Mouse (Mus musculus) thymus, adult 2 months (tissue): ENCODE measurements around the gene Ambra1. TPM values are rescaled to one million over a fixed set of nuclear protein-coding genes. Genes with fewer than 3 reads are reported as not detected.

ENCODE experiments used
- DNase-seq: peaks from one replicate; pipeline ENCODE4 v3.0.0; 2021
- H3K27ac ChIP-seq: fragments of 200-500 bp; 2 replicates; pipeline ENCODE4 v1.5.1; 2012; ENCODE audit warnings: low read length, control low read depth; ENCODE audit not compliant: control insufficient read depth, insufficient read depth
- H3K27me3 ChIP-seq: fragments of 200-500 bp; 2 replicates; pipeline ENCODE4 v1.6.1; 2012; ENCODE audit warnings: mild to moderate bottlenecking, low read length, moderate library complexity, mixed read lengths; ENCODE audit not compliant: control insufficient read depth, insufficient read depth
- H3K36me3 ChIP-seq: fragments of 200-500 bp; 2 replicates; pipeline ENCODE4 v1.6.1; 2012; ENCODE audit warnings: mild to moderate bottlenecking, low read length, moderate library complexity; ENCODE audit not compliant: control insufficient read depth, insufficient read depth
- H3K4me1 ChIP-seq: fragments of 200-500 bp; replicated peaks from 2 replicates; pipeline ENCODE4 v1.6.1; 2012; ENCODE audit warnings: low read length; ENCODE audit not compliant: control insufficient read depth, insufficient read depth
- H3K4me3 ChIP-seq: fragments of 200-500 bp; 2 replicates; pipeline ENCODE4 v1.5.1; 2012; ENCODE audit warnings: mild to moderate bottlenecking, low read length, control low read depth, moderate library complexity; ENCODE audit not compliant: control insufficient read depth, insufficient read depth
- CTCF ChIP-seq: fragments of 200-500 bp; IDR thresholded peaks from 2 replicates; pipeline ENCODE4 v1.5.1; 2012; ENCODE audit warnings: mild to moderate bottlenecking, control low read depth, low read length, moderate library complexity, borderline replicate concordance; ENCODE audit not compliant: control insufficient read depth, poor library complexity, insufficient read depth; ENCODE audit errors: extremely low read depth
- POLR2A ChIP-seq: fragments of 200-500 bp; IDR thresholded peaks from 2 replicates; pipeline ENCODE4 v1.6.1; 2012; ENCODE audit warnings: mild to moderate bottlenecking, low read length, control low read depth, moderate library complexity; ENCODE audit not compliant: control insufficient read depth, poor library complexity, insufficient read depth; ENCODE audit errors: extremely low read depth
- WGBS: fragments of 180-500 bp; shearing (Covaris S2); methylation state at CpG from one replicate; pipeline ENCODE4 v1.1.7; 2018; 5-methylcytosine and 5-hydroxymethylcytosine counted together
- polyA plus RNA-seq: library from polyadenylated mRNA; depleted of rRNA; stranded (reverse); fragments of >200 nt; gene quantifications from 2 replicates; pipeline ENCODE4 v1.2.3, GENCODE M21; 2012

Ambra1 gene
- polyA plus RNA-seq, 1 experiment, result 35.0 TPM

- DNase-seq, result no peak
Observed at GRCm38 (mm10) chr2:91816741-91817140, 86.8 kb downstream of the Ambra1 start.

GRCm38 (mm10) chr2:91832227-91832626, 102.3 kb downstream of the Ambra1 start:
- H3K36me3 ChIP-seq, result no peaks in the 10 kb centered on the region
- H3K4me1 ChIP-seq, result no peaks in the 10 kb centered on the region; the same call in 1 of the 2 replicates
- DNase-seq, result no peak
- TF ChIP-seq POLR2A, result no peak
- TF ChIP-seq CTCF, result no peak
- no peaks in the 10 kb centered on the region for H3K27me3 ChIP-seq
- H3K27ac ChIP-seq, result no peak overlapping the region
- no peak overlapping the region for H3K4me3 ChIP-seq

More at GRCm38 (mm10) chr2:91816741-91817140, 86.8 kb downstream of the Ambra1 start:
- TF ChIP-seq POLR2A (no peak), CTCF (no peak)
- no peaks in the 10 kb centered on the region for H3K4me1 ChIP-seq
- no peak overlapping the region for H3K27ac ChIP-seq
- H3K27me3 ChIP-seq, result no peaks in the 10 kb centered on the region
- H3K36me3 ChIP-seq, result peaks cover 7% of the 10 kb centered on the region
- no peak overlapping the region for H3K4me3 ChIP-seq

GRCm38 (mm10) chr2:91834272-91834671, 104.3 kb downstream of the Ambra1 start:
- no peak overlapping the region for H3K27ac ChIP-seq
- no peak overlapping the region for H3K4me3 ChIP-seq
- H3K4me1 ChIP-seq, result no peaks in the 10 kb centered on the region; the same call in 1 of the 2 replicates
- TF ChIP-seq POLR2A, result no peak
- no peak for TF ChIP-seq CTCF
- H3K36me3 ChIP-seq, result no peaks in the 10 kb centered on the region
- no peak for DNase-seq
- 89% methylated on average over 1 of the region's 1 CpGs for WGBS
- no peaks in the 10 kb centered on the region for H3K27me3 ChIP-seq

GRCm38 (mm10) chr2:91835031-91835430, 105.1 kb downstream of the Ambra1 start:
- DNase-seq, result peak; percentile 12
- H3K27me3 ChIP-seq, result no peaks in the 10 kb centered on the region
- H3K4me3 ChIP-seq, result no peak overlapping the region
- TF ChIP-seq CTCF (no peak), POLR2A (no peak)
- WGBS, result 3% methylated on average over 1 of the region's 1 CpGs
- no peak overlapping the region for H3K27ac ChIP-seq
- H3K36me3 ChIP-seq, result no peaks in the 10 kb centered on the region
- no peaks in the 10 kb centered on the region; the same call in 1 of the 2 replicates for H3K4me1 ChIP-seq

GRCm38 (mm10) chr2:91835631-91836030, 105.7 kb downstream of the Ambra1 start:
- 38% methylated on average over 3 of the region's 3 CpGs for WGBS
- no peak overlapping the region for H3K27ac ChIP-seq
- no peak overlapping the region for H3K4me3 ChIP-seq
- no peaks in the 10 kb centered on the region for H3K27me3 ChIP-seq
- no peaks in the 10 kb centered on the region for H3K36me3 ChIP-seq
- H3K4me1 ChIP-seq, result no peaks in the 10 kb centered on the region; the same call in 1 of the 2 replicates
- no peak for TF ChIP-seq CTCF
- TF ChIP-seq POLR2A, result no peak
- DNase-seq, result no peak

GRCm38 (mm10) chr2:91844085-91844484, 114.2 kb downstream of the Ambra1 start:
- 94% methylated on average over 1 of the region's 1 CpGs for WGBS
- H3K4me3 ChIP-seq, result no peak overlapping the region
- no peaks in the 10 kb centered on the region for H3K36me3 ChIP-seq
- no peak for DNase-seq
- H3K27ac ChIP-seq, result no peak overlapping the region
- no peaks in the 10 kb centered on the region for H3K4me1 ChIP-seq
- TF ChIP-seq CTCF, result no peak
- TF ChIP-seq POLR2A, result no peak
- no peaks in the 10 kb centered on the region for H3K27me3 ChIP-seq

- WGBS, result 97% methylated on average over 2 of the region's 2 CpGs
Observed at GRCm38 (mm10) chr2:91852446-91853191, 122.7 kb downstream of the Ambra1 start.

More at GRCm38 (mm10) chr2:91852446-91853191, 122.7 kb downstream of the Ambra1 start:
- H3K4me1 ChIP-seq, result no peaks in the 10 kb centered on the region
- H3K4me3 ChIP-seq, result no peak overlapping the region
- DNase-seq, result no peak
- H3K36me3 ChIP-seq, result no peaks in the 10 kb centered on the region
- H3K27me3 ChIP-seq, result no peaks in the 10 kb centered on the region
- no peak overlapping the region for H3K27ac ChIP-seq
- TF ChIP-seq CTCF, result no peak
- no peak for TF ChIP-seq POLR2A
